Mouse (Mus musculus) common myeloid progenitor, adult 5-6 weeks (primary cell): Measurements from ENCODE around the gene Bola1. TPM values are rescaled to one million over a fixed set of nuclear protein-coding genes. Genes with fewer than 3 reads are reported as not detected.
A peak's percentile ranks its signal among the peaks of the same experiment; 100 is the strongest.
"Not testable (repeated sequence)": the region's sequence is repeated elsewhere in the genome, so short reads cannot be mapped to it uniquely, and the experiment has no call there.

Experiments
- ATAC-seq: replicated peaks from 2 replicates; pipeline ENCODE4 v1.8.0; 2016; ENCODE audit warnings: low read depth, mild to moderate bottlenecking, moderate TSS enrichment, inconsistent platforms; ENCODE audit not compliant: poor library complexity, severe bottlenecking
- total RNA-seq: library from RNA; stranded (forward); fragments of 200-1000, 187-1606 nt; gene quantifications from 2 replicates; pipeline ENCODE4 v1.2.3, GENCODE M21; 2017

Gene Bola1
- total RNA-seq, 1 experiment from 2014 or later, result 38.2 TPM

GRCm38 (mm10) chr3:96230404-96230803, 10.9 kb upstream of the Bola1 start:
- 0 out of 2 replicates have a peak, but pooled peaks have one; percentile 33 for ATAC-seq

- no peak for ATAC-seq
Observed at GRCm38 (mm10) chr3:96228828-96229227, 9.3 kb upstream of the Bola1 start.

GRCm38 (mm10) chr3:96226695-96227648, 7.5 kb upstream of the Bola1 start:
- ATAC-seq, result peak; percentile 29; the same call in 1 of the 2 replicates

- no peak for ATAC-seq
Observed at GRCm38 (mm10) chr3:96225421-96225820, 5.9 kb upstream of the Bola1 start.

GRCm38 (mm10) chr3:96222774-96223173, 3.3 kb upstream of the Bola1 start:
- no peak for ATAC-seq

GRCm38 (mm10) chr3:96221640-96222038, 2.1 kb upstream of the Bola1 start:
- ATAC-seq, result no peak

- ATAC-seq, result peak; percentile 82
Observed at GRCm38 (mm10) chr3:96220765-96221639, 1.5 kb upstream of the Bola1 start, which contains the start of the genes Hist2h2ac and Hist2h2be. Gene Hist2h2ac (minus strand): TSS chr3:96220880. Gene Hist2h2be (plus strand): TSS chr3:96221119.

GRCm38 (mm10) chr3:96220131-96220764, 739 bp upstream of the Bola1 start:
- ATAC-seq, result not testable (repeated sequence)

GRCm38 (mm10) chr3:96219191-96219641, 293 bp downstream of the Bola1 start:
- ATAC-seq, result peak; percentile 13; the same call in 1 of the 2 replicates

GRCm38 (mm10) chr3:96209242-96209641, 10.3 kb downstream of the Bola1 start:
- ATAC-seq, result 0 out of 2 replicates have a peak, but pooled peaks have one; percentile 22

GRCm38 (mm10) chr3:96207819-96208218, 11.7 kb downstream of the Bola1 start:
- no peak for ATAC-seq

GRCm38 (mm10) chr3:96199731-96200130, 19.8 kb downstream of the Bola1 start:
- ATAC-seq, result no peak

- not testable (repeated sequence) for ATAC-seq
Observed at GRCm38 (mm10) chr3:96198601-96199251, 20.8 kb downstream of the Bola1 start.

- ATAC-seq, result peak; percentile 42
Observed at GRCm38 (mm10) chr3:96198181-96198580, 21.3 kb downstream of the Bola1 start.

GRCm38 (mm10) chr3:96197129-96197749, 22.3 kb downstream of the Bola1 start:
- peak; percentile 81 for ATAC-seq

GRCm38 (mm10) chr3:96196437-96197128, 22.9 kb downstream of the Bola1 start:
- ATAC-seq, result no peak

GRCm38 (mm10) chr3:96195616-96196313, 23.7 kb downstream of the Bola1 start:
- ATAC-seq, result no peak

GRCm38 (mm10) chr3:96194966-96195365, 24.5 kb downstream of the Bola1 start:
- 0 out of 2 replicates have a peak, but pooled peaks have one; percentile 15 for ATAC-seq
